Mouse (Mus musculus): ENCODE measurements around the gene Scoc. TPM values are rescaled to one million over a fixed set of nuclear protein-coding genes. Genes with fewer than 3 reads are reported as not detected.
A peak's percentile ranks its signal among the peaks of the same experiment; 100 is the strongest.
"Not testable (repeated sequence)": the region's sequence is repeated elsewhere in the genome, so short reads cannot be mapped to it uniquely, and the experiment has no call there.

Gene Scoc
- polyA plus RNA-seq, 1 experiment from 2014 or later = 48.0 TPM

GRCm38 (mm10) chr8:83442243-83443051, 15.7 kb downstream of the Scoc start:
- Histone ChIP-seq H3K27me3 (ENCODE audit: insufficient read depth, low read length) (no peaks in the 10 kb centered on the region), H3K4me3 (ENCODE audit: low read depth, low read length) (peak overlapping the region; percentile 94), H3K4me2 (ENCODE audit: low read depth, low read length) (peak overlapping the region; percentile 97), H3K9me3 (ENCODE audit: low read length) (no peaks in the 10 kb centered on the region), H3K27ac (ENCODE audit: low read depth) (peak overlapping the region; percentile 92), H3K4me1 (ENCODE audit: insufficient read depth) (peaks cover 12% of the 10 kb centered on the region), H3K36me3 (replicated peaks; ENCODE audit: insufficient read depth, low read length) (peaks cover 8% of the 10 kb centered on the region), H3K9ac (replicated peaks) (peak overlapping the region; percentile 95)
- TF ChIP-seq CTCF (IDR thresholded peaks at IDR 0.05; ENCODE audit: low read depth) = no peak
- TF ChIP-seq EP300 (IDR thresholded peaks at IDR 0.05; ENCODE audit: low read depth) = 0 out of 2 replicates have a peak, but pooled peaks have one; percentile 24
- 1% methylated on average over 55 of the region's 64 CpGs for WGBS (ENCODE audit: insufficient replicate concordance)
- ATAC-seq (peak; percentile 99), DNase-seq (peak; percentile 98)

GRCm38 (mm10) chr8:83441656-83442242, 16.4 kb downstream of the Scoc start:
- no peak for ATAC-seq
- WGBS (ENCODE audit: insufficient replicate concordance) = under 1% methylated on average over 29 of the region's 29 CpGs

DNA sequence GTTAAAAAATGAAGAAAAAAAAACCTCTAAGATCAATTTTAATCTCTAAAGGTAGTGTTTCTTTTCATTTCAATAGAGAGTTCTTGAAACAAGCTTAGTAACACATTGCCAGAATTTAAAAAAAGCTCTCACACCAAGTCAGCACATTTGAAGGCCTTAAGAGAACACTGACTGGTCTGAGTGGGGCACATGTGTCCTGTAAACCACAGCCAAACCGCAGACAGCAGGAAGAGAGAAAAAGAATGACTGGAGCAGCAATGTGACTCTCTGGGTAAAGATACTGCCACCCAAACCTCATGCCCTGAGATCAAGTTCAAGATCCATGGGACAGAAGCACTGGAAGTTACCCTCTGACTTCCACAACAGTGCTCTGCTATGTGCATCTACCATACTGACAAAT, 21.1 kb downstream of the Scoc start:
- H3K36me3 ChIP-seq (replicated peaks; ENCODE audit: insufficient read depth, low read length) = peaks cover 29% of the 10 kb centered on the region
- 35% methylated on average over 1 of the region's 1 CpGs for WGBS (ENCODE audit: insufficient replicate concordance)
- H3K27ac ChIP-seq (ENCODE audit: low read depth) = no peak overlapping the region
- H3K9ac ChIP-seq (replicated peaks) = no peak overlapping the region
- no peak for TF ChIP-seq EP300 (IDR thresholded peaks at IDR 0.05; ENCODE audit: low read depth)
- no peak for TF ChIP-seq CTCF (IDR thresholded peaks at IDR 0.05; ENCODE audit: low read depth)
- ATAC-seq = no peak
- H3K9me3 ChIP-seq (ENCODE audit: low read length) = no peaks in the 10 kb centered on the region
- H3K27me3 ChIP-seq (ENCODE audit: insufficient read depth, low read length) = no peaks in the 10 kb centered on the region
- no peak overlapping the region for H3K4me3 ChIP-seq (ENCODE audit: low read depth, low read length)
- DNase-seq = no peak
- no peak overlapping the region for H3K4me2 ChIP-seq (ENCODE audit: low read depth, low read length)
- H3K4me1 ChIP-seq (ENCODE audit: insufficient read depth) = peaks cover 12% of the 10 kb centered on the region

More at GRCm38 (mm10) chr8:83441656-83442242, 16.4 kb downstream of the Scoc start:
- no peak for TF ChIP-seq EP300 (IDR thresholded peaks at IDR 0.05; ENCODE audit: low read depth)
- TF ChIP-seq CTCF (IDR thresholded peaks at IDR 0.05; ENCODE audit: low read depth) = no peak
- DNase-seq = no peak
- H3K27me3 ChIP-seq (ENCODE audit: insufficient read depth, low read length) = no peaks in the 10 kb centered on the region
- H3K36me3 ChIP-seq (replicated peaks; ENCODE audit: insufficient read depth, low read length) = peaks cover 13% of the 10 kb centered on the region
- H3K4me3 ChIP-seq (ENCODE audit: low read depth, low read length) = peak overlapping the region; percentile 94
- H3K4me1 ChIP-seq (ENCODE audit: insufficient read depth) = peaks cover 12% of the 10 kb centered on the region
- H3K4me2 ChIP-seq (ENCODE audit: low read depth, low read length) = peak overlapping the region; percentile 97
- H3K9me3 ChIP-seq (ENCODE audit: low read length) = no peaks in the 10 kb centered on the region
- H3K27ac ChIP-seq (ENCODE audit: low read depth) = peak overlapping the region; percentile 92
- H3K9ac ChIP-seq (replicated peaks) = peak overlapping the region; percentile 95

DNA sequence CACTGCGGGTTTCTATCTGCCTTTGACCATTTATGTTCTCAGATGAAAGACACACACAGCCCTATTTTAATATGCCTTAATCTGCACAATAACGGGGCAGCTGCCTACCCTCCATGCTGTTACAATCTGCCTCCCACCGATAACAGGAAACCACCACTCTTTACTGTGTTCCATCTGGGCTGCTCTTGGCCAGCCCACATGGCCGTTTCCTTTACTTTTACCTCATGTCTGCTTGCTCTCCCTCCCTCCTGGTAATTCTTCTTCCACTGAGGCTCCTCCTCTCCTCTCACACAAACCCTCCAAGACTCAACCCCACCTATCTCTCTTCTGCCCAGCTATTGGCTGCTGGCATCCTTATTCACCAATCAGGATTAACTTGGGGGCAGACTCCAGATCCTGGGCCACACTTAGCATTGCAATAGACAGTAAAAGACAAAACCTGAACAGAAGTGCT, 29.1 kb downstream of the Scoc start:
- ATAC-seq (peak; percentile 94), DNase-seq (peak; percentile 28)
- H3K4me3 ChIP-seq (ENCODE audit: low read depth, low read length) = no peak overlapping the region
- 31% methylated on average over 4 of the region's 4 CpGs for WGBS (ENCODE audit: insufficient replicate concordance)
- H3K9ac ChIP-seq (replicated peaks) = no peak overlapping the region
- H3K4me1 ChIP-seq (ENCODE audit: insufficient read depth) = peaks cover 8% of the 10 kb centered on the region
- no peak overlapping the region for H3K27ac ChIP-seq (ENCODE audit: low read depth)
- no peaks in the 10 kb centered on the region for H3K27me3 ChIP-seq (ENCODE audit: insufficient read depth, low read length)
- peak overlapping the region; percentile 29; the same call in 1 of the 2 replicates for H3K4me2 ChIP-seq (ENCODE audit: low read depth, low read length)
- TF ChIP-seq EP300 (IDR thresholded peaks at IDR 0.05; ENCODE audit: low read depth) (peak; percentile 93), CTCF (IDR thresholded peaks at IDR 0.05; ENCODE audit: low read depth) (no peak)
- H3K9me3 ChIP-seq (ENCODE audit: low read length) = no peaks in the 10 kb centered on the region
- H3K36me3 ChIP-seq (replicated peaks; ENCODE audit: insufficient read depth, low read length) = peaks cover 7% of the 10 kb centered on the region

GRCm38 (mm10) chr8:83428621-83429020, 29.6 kb downstream of the Scoc start:
- not testable (repeated sequence) for H3K9ac ChIP-seq (replicated peaks); H3K27me3 ChIP-seq (ENCODE audit: insufficient read depth, low read length); DNase-seq; H3K9me3 ChIP-seq (ENCODE audit: low read length); H3K27ac ChIP-seq (ENCODE audit: low read depth); H3K4me1 ChIP-seq (ENCODE audit: insufficient read depth); H3K36me3 ChIP-seq (replicated peaks; ENCODE audit: insufficient read depth, low read length); H3K4me3 ChIP-seq (ENCODE audit: low read depth, low read length); ATAC-seq
- 65% methylated on average over 3 of the region's 3 CpGs for WGBS (ENCODE audit: insufficient replicate concordance)
- peak overlapping the region; percentile 29; the same call in 1 of the 2 replicates for H3K4me2 ChIP-seq (ENCODE audit: low read depth, low read length)

GRCm38 (mm10) chr8:83426949-83427348, 31.2 kb downstream of the Scoc start:
- TF ChIP-seq EP300 (IDR thresholded peaks at IDR 0.05; ENCODE audit: low read depth) (no peak), CTCF (IDR thresholded peaks at IDR 0.05; ENCODE audit: low read depth) (no peak)
- H3K27ac ChIP-seq (ENCODE audit: low read depth) = no peak overlapping the region
- WGBS (ENCODE audit: insufficient replicate concordance) = 51% methylated on average over 7 of the region's 7 CpGs
- no peak overlapping the region for H3K9ac ChIP-seq (replicated peaks)
- ATAC-seq (no peak), DNase-seq (no peak)
- no peak overlapping the region for H3K4me3 ChIP-seq (ENCODE audit: low read depth, low read length)
- H3K9me3 ChIP-seq (ENCODE audit: low read length) = no peaks in the 10 kb centered on the region
- H3K27me3 ChIP-seq (ENCODE audit: insufficient read depth, low read length) = no peaks in the 10 kb centered on the region
- H3K36me3 ChIP-seq (replicated peaks; ENCODE audit: insufficient read depth, low read length) = no peaks in the 10 kb centered on the region
- peaks cover 8% of the 10 kb centered on the region for H3K4me1 ChIP-seq (ENCODE audit: insufficient read depth)
- no peak overlapping the region for H3K4me2 ChIP-seq (ENCODE audit: low read depth, low read length)
